Mouse (Mus musculus): ENCODE data around the gene Fbxo24.

The Fbxo24 gene

GRCm38 (mm10) chr5:137600619-137601364, 28.0 kb downstream of the Fbxo24 start, which contains the start of gene Mospd3:
Gene Mospd3 (minus strand): TSS chr5:137601058.
- DNase-seq (ENCODE audit: low spot score in 2 of 2) = peak; percentile 91 to 94

GRCm38 (mm10) chr5:137600281-137600618, 28.6 kb downstream of the Fbxo24 start:
- no peak for DNase-seq (ENCODE audit: low spot score in 2 of 2)

- no peak for DNase-seq (ENCODE audit: low spot score in 2 of 2)
Measured at GRCm38 (mm10) chr5:137599600-137599999, 29.2 kb downstream of the Fbxo24 start.

- DNase-seq (ENCODE audit: low spot score in 2 of 2) = no peak
Measured at GRCm38 (mm10) chr5:137598100-137598826, 30.5 kb downstream of the Fbxo24 start.

- no peak for DNase-seq (ENCODE audit: low spot score in 2 of 2)
Measured at GRCm38 (mm10) chr5:137597625-137598024, 31.2 kb downstream of the Fbxo24 start.

- no peak for DNase-seq (ENCODE audit: low spot score in 2 of 2)
Measured at GRCm38 (mm10) chr5:137596601-137597261, 32.1 kb downstream of the Fbxo24 start.

- DNase-seq (ENCODE audit: low spot score in 2 of 2) = no peak
Measured at GRCm38 (mm10) chr5:137595921-137596320, 32.9 kb downstream of the Fbxo24 start.

- DNase-seq (ENCODE audit: low spot score in 2 of 2) = no peak
Measured at GRCm38 (mm10) chr5:137590507-137590906, 38.3 kb downstream of the Fbxo24 start.

GRCm38 (mm10) chr5:137584976-137585375, 43.8 kb downstream of the Fbxo24 start:
- peak; percentile 29 to 34 for DNase-seq (ENCODE audit: low spot score in 2 of 2)

GRCm38 (mm10) chr5:137583670-137584169, 45.1 kb downstream of the Fbxo24 start:
- peak; percentile 16 to 29 for DNase-seq (ENCODE audit: low spot score in 2 of 2)

GRCm38 (mm10) chr5:137582702-137583101, 46.1 kb downstream of the Fbxo24 start:
- DNase-seq (ENCODE audit: low spot score in 2 of 2) = no peak

- DNase-seq (ENCODE audit: low spot score in 2 of 2) = no peak
Measured at GRCm38 (mm10) chr5:137580246-137580645, 48.6 kb downstream of the Fbxo24 start.

GRCm38 (mm10) chr5:137574470-137574901, 54.3 kb downstream of the Fbxo24 start:
- peak; percentile 34 to 39 for DNase-seq (ENCODE audit: low spot score in 2 of 2)

GRCm38 (mm10) chr5:137570691-137571586, 57.9 kb downstream of the Fbxo24 start:
- DNase-seq (ENCODE audit: low spot score in 2 of 2) = no peak

- no peak for DNase-seq (ENCODE audit: low spot score in 2 of 2)
Measured at GRCm38 (mm10) chr5:137570181-137570580, 58.6 kb downstream of the Fbxo24 start.

- no peak for DNase-seq (ENCODE audit: low spot score in 2 of 2)
Measured at GRCm38 (mm10) chr5:137569665-137570064, 59.1 kb downstream of the Fbxo24 start, which contains the start of gene Tfr2. Gene Tfr2 (plus strand): TSS chr5:137569840.

- DNase-seq (ENCODE audit: low spot score in 2 of 2) = no peak
Measured at GRCm38 (mm10) chr5:137569031-137569430, 59.8 kb downstream of the Fbxo24 start.

GRCm38 (mm10) chr5:137568223-137568798, 60.5 kb downstream of the Fbxo24 start:
- DNase-seq (ENCODE audit: low spot score in 2 of 2) = no peak

- no peak for DNase-seq (ENCODE audit: low spot score in 2 of 2)
Measured at GRCm38 (mm10) chr5:137566416-137566815, 62.4 kb downstream of the Fbxo24 start.

GRCm38 (mm10) chr5:137565744-137566143, 63.1 kb downstream of the Fbxo24 start:
- DNase-seq (ENCODE audit: low spot score in 2 of 2) = no peak

GRCm38 (mm10) chr5:137562965-137563364, 65.8 kb downstream of the Fbxo24 start:
- DNase-seq (ENCODE audit: low spot score in 2 of 2) = peak in 1 of 2 experiments; percentile 61
